Mouse (Mus musculus): Measurements from ENCODE around the gene Afmid.

Gene Afmid

DNA sequence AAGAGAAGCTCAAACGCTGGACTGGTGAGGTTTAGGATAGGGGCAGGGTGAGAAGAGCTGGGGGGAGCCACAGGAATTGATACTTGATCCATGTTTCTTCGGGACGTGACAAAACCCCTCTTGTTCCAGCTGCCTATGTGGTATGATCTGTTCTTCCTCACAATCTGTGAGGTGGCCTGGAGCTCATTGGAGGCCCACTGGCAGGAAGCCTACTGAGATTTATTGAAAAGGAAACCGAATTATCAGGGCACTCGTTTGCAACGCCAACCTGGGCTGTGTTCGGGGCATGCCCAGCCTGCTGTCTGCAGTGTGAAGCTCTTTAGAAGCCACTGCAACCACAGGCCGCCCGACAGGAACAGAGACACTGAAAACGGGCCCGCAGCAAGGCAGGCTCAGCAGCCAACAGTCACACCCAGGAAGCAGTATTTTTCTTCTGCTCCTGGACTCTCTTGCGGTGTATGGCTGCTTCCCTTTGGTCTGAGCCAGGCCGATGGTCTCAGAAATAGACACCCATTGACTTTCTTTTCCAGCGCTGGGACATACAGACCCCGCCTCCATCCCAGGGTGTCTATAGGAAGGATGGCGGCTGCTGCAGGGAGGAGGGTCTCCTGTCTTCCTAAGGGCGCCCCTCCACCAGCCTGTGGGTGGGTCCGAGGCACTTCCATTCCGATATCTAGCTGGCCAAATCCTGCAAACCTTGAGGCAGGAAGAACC is 22.7 kb downstream of the Afmid start:
- DNase-seq (ENCODE audit: extremely low spot score, low spot score), result no peak

DNA sequence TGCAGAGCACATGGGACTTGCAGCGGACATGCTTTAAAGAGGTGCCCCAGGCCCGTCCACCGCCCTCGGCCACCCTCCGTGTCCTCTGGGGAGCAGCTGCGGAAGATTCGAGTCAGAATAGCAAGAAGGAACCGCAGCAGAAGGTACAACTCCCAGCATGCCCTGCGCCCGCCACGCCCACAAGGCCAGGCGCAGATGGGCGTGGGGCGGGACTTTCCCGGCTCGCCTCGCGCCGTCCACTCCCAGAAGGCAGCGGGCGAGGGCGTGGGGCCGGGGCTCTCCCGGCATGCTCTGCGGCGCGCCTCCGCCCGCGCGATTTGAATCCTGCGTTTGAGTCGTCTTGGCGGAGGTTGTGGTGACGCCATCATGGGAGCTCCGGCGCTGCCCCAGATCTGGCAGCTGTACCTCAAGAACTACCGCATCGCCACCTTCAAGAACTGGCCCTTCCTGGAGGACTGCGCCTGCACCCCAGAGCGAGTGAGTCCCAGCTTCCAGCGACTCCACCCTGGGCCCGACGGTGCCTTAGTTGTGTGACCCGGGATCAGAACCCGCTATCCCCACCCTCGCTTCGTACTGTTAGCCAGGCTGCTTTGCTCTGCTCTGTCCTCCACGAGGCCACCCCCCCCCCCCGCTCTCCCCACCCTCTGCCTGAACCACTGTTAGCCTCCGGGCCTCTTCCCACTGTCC is 23.4 kb downstream of the Afmid start, which contains the start of gene Birc5:
Gene Birc5 (plus strand): TSS at position 267 of the 687 bp plus-strand sequence.
- peak; percentile 98 for DNase-seq (ENCODE audit: extremely low spot score, low spot score)

DNA sequence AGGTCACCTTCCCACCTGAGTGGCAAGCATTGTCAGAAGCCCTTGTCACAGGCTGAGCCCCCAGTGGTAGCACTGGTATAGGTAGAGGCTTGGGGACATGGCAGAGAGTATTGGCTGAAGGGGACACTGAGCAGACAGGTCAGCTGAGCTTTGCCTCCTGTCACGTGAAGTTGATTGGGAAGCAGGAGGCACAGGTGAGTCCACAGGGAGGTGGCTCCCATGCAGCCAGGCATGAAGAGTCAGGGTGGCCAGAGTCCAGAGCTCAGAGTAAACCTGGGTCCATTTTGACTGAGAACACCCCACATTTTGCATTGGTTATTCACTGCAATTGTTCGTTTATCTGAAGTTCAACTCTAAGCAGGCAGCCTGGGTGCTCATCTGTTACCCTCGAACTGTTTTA is 27.2 kb downstream of the Afmid start:
- DNase-seq (ENCODE audit: extremely low spot score, low spot score), result no peak

DNA sequence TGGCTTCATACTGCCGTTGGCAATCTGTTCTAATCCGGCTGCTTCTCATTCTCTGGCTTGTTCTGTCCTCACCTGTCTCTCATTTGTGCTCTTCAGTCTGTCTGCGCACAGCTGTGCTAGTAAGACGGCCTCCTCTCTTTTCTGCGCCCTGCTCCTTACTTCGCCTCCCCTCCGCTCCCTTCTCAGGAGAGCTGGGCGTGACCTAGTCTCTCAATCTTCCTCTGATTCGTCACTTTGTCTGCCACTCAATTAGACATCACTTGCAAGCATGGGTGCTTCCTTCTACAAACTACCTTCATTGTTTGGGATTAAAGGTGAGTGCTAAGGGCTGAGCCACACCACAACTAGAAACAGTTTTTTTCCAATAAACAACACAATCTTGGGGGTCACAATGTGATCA is 28.5 kb downstream of the Afmid start:
- DNase-seq (ENCODE audit: extremely low spot score, low spot score), result no peak

DNA sequence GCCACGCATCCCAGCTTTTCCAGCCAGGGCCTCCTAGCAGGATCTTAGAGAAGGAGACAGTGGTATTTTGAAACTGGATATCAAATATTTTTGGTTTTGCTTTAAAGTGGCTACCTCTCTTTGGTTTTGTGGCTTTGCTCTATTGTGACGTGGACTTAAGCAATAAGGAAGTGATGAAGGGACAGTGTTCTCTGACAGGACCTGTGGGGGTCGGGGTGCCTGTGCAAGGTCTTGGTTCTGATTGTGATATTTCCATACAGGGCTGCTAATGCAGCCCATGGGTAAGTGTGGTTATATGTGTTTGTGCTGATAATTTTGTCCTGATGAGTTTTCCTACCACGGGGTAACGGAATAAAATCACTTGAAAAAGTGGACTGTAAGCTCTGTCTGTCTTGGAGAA is 29.6 kb downstream of the Afmid start:
- DNase-seq (ENCODE audit: extremely low spot score, low spot score), result no peak

DNA sequence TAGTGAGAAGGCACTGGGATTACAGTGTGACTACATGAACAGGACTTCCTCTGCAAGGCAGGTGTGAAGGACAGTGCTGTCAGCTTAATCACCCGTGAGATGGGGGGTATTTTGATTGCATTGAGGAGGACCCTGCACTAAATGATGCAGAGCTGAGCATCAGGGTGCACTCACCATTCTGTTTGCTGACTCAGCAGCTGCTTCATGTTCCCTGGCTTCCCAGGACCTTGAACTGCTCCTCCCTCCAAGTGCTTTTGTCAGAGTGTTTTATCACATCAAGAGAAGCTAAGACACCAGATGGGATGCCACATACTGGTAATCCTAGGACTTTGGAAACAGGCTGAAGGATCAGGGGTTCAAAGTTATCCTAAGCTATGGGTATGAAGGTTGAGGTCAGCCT is 30.3 kb downstream of the Afmid start:
- no peak for DNase-seq (ENCODE audit: extremely low spot score, low spot score)

DNA sequence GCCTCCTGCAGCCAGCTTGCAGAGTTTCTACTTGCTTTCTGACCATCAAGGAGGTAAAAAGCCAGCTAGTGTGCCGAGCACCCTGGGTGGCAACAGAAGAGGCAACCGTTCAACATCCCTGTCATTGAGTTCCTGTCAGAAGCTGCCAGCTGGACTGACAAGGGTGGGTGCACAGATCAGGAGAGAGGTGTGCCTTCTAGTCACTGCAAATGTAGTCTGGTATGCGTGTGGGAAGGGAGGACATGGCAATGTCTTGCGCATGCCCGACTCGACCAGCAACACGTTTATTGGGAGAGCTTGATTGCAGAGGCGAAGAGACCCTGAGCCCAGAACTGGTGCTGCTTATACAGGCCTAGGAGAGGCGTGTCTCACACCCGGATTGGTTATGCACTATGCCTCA is 31.7 kb downstream of the Afmid start:
- DNase-seq (ENCODE audit: extremely low spot score, low spot score), result no peak

DNA sequence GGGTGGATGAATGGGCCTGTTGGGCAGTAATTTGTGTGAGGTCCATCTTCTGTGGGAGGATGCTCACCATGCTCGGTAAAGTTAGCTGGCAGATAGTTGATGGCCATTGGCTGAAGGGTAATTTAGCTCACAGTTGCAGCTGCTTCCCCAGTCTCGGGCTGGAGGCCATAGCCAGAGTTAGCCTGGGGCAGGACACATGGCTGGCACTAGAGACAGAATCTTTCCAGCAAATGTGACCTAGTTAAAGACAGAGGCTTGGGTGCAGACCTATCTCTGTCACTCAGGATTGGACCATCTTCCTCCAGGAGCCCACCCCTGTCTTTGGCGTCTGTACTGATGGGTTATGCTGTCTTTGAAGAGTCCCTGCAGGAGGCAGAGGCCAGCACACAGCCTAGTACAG is 32.7 kb downstream of the Afmid start:
- no peak for DNase-seq (ENCODE audit: extremely low spot score, low spot score)

DNA sequence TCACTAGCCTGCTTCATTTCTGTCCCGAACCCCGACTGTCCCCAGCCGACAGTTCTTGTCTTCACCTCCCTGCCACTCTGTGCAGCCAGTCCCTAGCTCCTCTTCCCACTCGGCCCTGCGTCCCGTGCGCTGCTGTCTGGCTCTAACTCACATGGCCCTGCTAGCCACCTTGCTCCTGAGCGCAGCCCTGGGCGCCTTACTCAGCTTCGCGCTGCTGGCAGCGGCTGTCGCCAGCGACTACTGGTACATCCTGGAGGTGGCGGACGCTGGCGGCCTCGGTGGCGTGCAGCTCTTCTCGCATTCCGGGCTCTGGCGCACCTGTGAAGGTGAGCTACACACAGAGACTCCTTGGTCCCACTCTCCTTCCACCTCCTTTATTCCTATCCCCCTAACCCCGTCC is 34.9 kb downstream of the Afmid start, which contains the start of gene Tmem235:
Gene Tmem235 (plus strand): TSS at position 152 of the 400 bp plus-strand sequence.
- no peak for DNase-seq (ENCODE audit: extremely low spot score, low spot score)

DNA sequence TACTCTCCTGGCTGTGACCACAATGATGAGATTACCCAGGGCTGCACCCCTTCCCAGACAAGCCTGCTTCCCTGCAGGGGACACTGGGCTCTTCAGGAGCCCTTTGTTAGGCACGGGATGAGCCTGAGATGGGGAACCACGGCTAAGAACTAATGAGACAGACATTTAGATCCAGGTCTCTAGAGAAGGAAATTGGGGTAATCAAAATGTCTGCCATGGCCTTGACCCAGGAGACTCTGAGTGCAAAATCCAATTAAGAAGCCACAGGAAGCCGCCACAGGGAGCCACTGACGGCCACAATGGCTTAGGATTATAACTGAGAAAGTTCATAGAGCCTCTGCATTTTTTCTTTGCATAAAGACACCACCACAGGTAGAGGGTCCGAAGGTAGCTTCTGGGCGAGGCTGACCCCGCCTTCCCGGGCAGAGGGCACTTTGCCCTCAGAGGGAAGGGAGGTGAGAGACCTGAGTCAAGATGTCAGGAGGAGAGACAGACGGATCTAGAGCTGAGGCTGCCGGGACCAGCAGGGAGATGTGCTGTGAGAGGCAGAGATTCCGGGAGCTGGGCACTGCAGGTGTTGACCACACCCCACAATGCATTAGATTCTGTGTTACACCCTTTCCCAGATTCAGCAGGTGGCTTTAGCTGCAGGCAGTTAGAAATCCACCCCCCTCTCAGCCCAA is 37.6 kb downstream of the Afmid start:
- no peak for DNase-seq (ENCODE audit: extremely low spot score, low spot score)

DNA sequence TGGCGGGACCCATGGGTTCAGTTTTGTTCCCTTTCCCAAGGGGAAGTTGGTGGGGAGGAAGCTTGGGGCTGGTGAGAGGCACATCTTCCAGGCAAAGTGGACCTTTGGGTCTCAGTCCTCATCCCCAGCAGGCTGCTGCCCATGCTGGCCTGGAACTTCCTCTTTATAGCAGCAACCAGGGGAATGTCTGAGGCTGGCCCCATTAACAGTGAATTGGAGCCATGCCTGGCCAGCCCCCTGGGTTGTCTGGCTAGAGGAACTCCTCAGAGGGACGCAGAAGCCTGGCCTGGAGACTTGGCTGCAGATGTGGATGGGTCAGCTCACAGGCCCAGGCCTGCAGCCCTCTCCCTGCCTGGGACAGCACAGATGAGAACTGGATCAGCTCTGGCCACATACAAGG is 39.1 kb downstream of the Afmid start:
- no peak for DNase-seq (ENCODE audit: extremely low spot score, low spot score)

DNA sequence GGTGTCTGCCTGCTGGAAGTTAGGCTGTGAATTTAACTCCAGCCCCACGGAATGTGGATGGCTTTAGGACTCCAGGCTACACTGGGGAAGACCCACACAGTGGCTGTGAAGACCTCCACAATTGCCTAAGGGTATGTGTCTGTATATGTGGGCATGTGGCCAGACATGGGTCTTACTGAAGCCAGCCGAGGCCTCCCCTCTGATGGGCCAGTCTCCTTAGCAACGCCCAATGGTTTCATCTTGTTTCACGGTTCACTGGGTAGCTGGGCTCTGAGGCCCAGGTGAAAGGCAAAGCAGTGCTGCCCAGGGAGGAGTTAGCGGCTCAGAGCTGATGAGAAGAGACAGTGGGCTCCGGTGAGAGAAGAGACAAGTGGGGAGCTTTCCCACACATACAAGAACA is 40.3 kb downstream of the Afmid start:
- DNase-seq (ENCODE audit: extremely low spot score, low spot score), result no peak

DNA sequence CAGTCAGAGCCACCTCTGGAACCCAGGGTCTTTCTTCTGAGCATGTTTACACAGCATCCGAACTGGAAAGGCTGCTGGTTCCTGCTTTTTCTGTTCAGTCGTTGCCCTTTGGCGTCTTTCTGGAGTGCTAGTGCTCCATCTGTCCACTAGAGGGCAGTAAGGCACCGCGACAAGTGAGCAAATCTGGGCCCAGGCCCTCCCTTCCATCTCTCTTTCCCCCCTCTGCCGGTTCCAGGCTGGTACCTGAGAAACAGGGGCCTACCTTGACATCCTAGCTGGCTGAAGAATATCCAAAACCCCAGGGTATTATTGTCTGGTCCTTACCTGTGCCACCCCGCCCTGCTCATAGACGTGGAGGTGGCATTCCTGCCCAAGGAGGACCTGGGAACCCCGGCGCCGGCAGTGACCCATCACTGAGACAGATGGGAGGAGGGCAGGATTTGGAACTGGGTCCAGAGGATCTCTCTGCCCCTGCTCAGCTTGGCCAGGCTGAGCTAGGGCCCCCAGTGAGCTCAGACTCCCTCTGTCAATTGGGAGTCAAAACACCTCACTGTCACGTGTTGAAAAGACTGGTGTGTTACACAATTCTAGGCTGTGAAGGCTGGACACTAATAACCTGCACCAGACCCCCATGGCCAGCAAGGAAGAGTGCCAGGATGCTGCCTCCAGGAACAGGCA is 45.1 kb downstream of the Afmid start:
- peak; percentile 80 for DNase-seq (ENCODE audit: extremely low spot score, low spot score)

DNA sequence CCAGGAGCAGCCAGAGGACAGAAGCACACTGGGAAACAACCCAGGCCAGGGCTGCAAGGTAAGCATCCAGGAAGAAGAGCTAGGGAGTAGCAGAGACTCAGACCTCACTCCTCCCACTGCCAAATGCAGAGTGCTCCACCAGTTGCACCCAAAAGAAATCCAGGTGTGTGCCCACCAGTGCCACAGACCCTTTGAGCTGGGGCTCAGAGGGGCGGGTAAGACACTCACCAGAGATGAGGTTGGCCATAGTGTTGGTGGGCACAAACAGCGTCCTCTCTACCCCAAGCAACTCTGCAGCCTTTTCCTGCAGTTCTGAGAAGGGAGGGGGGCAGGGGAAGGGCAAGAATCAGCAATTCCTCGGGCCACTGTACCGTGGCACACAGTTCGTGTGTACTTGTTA is 45.7 kb downstream of the Afmid start:
- no peak for DNase-seq (ENCODE audit: extremely low spot score, low spot score)

DNA sequence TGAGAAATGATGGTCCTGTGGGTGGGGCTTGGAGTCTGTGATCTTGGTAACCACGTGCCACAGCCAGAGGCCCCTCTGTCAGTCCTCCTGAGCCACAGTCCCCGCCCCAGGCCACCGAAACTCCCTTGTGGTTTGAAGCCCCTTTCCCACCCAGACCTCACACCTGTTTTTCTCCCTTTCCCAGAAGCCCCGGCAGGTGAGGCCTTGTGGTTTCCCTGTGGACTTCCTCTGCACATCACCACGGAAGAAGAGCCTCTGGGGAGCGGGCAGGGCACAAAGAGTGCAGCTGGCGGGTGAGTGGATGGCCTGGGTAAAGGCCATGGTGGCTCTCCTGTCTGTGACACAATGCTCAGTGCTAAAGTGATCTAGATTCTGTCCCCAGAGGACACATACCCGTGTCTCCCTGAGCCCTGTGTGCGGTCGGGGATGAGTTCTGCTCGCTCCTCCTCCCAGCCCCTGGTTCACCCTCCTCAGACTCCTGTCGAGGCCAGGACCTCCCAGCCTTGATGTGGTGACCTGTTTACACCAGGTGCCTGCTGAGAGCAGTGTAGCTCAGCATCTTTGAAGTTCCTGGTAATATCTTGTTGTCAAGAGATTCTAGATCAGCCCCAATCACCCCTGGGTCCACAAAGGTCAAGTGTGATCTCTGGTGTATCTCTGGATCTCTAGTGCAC is 46.3 kb downstream of the Afmid start:
- no peak for DNase-seq (ENCODE audit: extremely low spot score, low spot score)

DNA sequence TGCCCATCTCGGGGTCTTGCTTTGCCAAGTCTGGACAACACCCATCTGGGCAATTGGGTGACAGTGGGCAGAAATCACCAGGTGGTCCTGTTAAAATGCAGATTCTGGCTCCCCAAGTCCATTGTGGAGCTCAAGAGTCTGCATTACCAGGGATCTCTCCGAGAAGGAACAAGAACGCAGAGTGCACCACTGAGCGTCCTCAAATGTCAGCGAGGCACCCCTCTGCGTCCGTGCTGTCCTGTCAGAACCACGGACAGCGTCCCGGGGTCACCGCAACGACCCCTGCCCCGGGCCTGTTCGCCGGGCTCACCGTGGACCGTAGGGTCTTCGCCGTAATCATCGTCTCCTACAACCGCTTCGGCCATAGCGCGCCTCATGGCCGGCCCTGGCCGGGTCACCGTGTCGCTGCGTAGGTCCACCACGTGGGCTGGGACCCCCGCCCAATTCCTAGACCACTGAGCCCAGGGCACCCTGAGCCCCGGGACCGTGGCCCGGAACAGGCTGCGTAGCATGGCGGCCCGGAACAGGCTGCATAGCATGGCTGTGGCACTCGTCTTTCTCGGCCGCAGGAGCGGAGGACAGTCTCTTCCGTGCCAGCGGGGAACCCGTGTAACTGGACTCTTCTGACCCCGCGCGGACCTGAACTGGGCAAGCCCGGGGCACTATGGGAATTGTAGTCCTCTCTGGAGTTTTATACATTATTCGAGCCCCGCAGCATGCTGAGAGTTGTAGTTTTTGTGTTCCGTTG is 47.3 kb downstream of the Afmid start, which contains the start of gene Tha1:
Gene Tha1 (minus strand): TSS at position 621 of the 748 bp plus-strand sequence.
- DNase-seq (ENCODE audit: extremely low spot score, low spot score), result peak; percentile 86

DNA sequence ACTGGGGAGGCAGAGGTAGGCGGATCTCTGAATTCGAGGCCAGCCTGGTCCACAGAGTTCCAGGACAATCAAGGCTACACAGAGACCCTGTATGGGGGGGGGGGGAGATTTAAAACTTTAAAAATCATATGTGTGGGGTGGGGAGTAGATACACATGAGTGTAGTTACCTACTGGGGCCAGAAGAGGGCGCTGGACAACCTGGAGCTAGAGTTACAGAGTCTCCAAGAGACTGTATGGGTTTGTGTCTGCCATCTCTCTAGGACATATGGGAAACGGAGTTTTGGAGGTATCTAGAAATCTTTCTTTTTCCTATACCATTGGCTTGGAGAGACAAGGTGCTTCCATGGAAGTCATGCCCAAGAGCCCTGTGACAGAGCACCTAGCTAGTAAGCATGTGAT is 48.7 kb downstream of the Afmid start:
- no peak for DNase-seq (ENCODE audit: extremely low spot score, low spot score)

DNA sequence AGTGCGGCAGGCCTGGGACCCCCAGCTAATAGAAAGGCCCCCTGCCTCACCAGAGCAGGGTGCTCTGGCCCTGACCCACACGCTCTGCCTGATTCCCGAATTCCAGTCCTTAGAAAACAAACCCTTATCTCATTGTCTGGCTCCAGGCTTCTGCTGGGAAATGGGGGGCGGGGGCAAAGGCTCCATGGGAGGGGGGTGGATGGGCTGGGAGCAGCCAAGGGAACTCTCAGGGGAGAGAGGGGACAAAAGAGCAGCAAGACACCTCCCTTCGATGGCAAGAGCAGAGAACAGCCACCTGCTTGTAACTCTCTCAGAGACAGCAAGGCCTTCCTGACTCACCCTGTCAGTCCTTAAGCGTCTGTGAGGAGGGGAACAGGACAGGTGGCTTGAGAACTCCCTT is 50.0 kb downstream of the Afmid start:
- no peak for DNase-seq (ENCODE audit: extremely low spot score, low spot score)

DNA sequence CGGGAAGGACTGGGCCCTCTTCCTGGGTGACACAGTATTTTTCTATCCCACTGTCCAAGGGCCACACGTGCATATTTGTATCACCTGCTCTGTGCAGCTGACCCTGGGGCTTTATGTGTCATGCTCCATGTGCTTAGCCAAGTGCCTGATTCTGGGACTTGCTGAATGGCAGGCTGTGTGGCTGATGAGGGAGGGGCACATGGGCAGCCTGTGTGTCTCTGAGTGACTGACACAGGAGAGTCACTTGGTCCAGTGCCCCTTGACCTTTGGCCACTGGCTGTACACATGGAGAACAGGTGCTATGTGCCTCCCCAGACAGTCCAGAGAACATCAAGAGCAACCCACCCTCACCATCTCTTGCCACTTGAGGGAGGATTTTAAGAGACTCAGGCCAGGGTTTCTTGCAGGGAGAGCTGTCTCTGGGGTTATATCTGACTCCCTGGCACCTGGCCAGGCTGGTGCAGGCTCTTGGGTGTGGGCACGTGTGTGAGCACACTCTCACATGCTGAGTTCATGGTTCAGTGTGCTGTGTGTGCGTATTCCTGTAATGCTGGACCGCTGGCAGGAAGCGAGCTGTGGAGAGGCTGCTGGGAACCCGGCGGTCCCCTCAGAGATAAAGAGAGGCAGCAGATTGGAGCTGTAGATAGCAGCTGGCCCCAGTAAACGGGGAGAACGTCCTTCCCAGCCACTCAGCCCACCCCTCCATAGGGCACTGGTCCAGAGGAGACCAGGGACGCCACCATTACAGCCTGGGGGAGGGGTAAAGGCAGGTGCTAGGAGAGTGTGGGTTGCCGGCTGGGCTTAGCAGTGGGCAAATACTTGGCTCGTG is 52.4 kb downstream of the Afmid start:
- no peak for DNase-seq (ENCODE audit: extremely low spot score, low spot score)

DNA sequence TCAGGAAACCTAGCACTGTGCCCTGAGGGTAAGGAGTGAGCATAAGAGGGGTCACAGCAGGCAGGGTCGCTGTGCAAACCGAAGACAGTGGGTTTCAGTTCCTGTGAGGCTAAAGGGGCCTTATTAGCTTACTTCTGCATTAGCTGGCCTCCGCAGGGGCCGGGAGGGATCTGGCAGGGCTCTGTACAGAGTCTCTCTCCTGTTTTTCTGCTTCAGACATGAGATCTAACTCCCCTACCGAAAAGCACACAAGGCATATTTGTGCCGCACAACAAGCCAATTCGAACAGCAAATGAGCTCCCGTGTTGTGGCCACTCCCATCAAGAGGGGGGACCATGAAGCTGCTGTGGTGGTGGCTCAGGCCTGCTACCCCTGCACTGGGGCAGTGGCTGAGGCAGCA is 53.2 kb downstream of the Afmid start:
- no peak for DNase-seq (ENCODE audit: extremely low spot score, low spot score)

Measured in neural tube, embryonic 10.5 days (tissue).